Mouse (Mus musculus) forebrain, postnatal 0 days (tissue): ENCODE results near the gene Zfp607a. TPM values are rescaled to one million over a fixed set of nuclear protein-coding genes. Genes with fewer than 3 reads are reported as not detected.
"Not testable (repeated sequence)": the region's sequence is repeated elsewhere in the genome, so short reads cannot be mapped to it uniquely, and the experiment has no call there.

ENCODE experiments used
- ATAC-seq: fragments of 200-750 bp; cut with Nextera tagmentation; 2 replicates; pipeline ENCODE4 v1.8.0; 2017; ENCODE audit warnings: mild to moderate bottlenecking, moderate library complexity
- DNase-seq: peaks from one replicate; pipeline ENCODE4 v3.0.0-alpha.2; 2015
- H3K27ac ChIP-seq: fragments of 300-500 bp; sonication (generic); 2 replicates; pipeline ENCODE4 v1.5.1; 2014; ENCODE audit warnings: low read depth, mild to moderate bottlenecking, antibody characterized with exemption, low read length, moderate library complexity, mixed read lengths
- H3K27me3 ChIP-seq: fragments of 300-500 bp; sonication (generic); 2 replicates; pipeline ENCODE4 v1.6.1; 2014; ENCODE audit warnings: mild to moderate bottlenecking, low read length, mixed read lengths; ENCODE audit not compliant: insufficient read depth
- H3K36me3 ChIP-seq: fragments of 300-500 bp; sonication (generic); 2 replicates; pipeline ENCODE4 v1.6.1; 2014; ENCODE audit warnings: mild to moderate bottlenecking, moderate library complexity; ENCODE audit not compliant: insufficient read depth
- H3K4me1 ChIP-seq: fragments of 300-500 bp; sonication (generic); 2 replicates; pipeline ENCODE4 v1.6.1; 2014; ENCODE audit warnings: antibody characterized with exemption; ENCODE audit not compliant: insufficient read depth
- H3K4me2 ChIP-seq: fragments of 300-500 bp; sonication (generic); 2 replicates; pipeline ENCODE4 v1.6.1; 2014; ENCODE audit warnings: low read depth, mild to moderate bottlenecking, moderate library complexity
- H3K4me3 ChIP-seq: fragments of 300-500 bp; sonication (generic); 2 replicates; pipeline ENCODE4 v1.5.1; 2014; ENCODE audit warnings: low read depth, low read length, mixed read lengths
- H3K9ac ChIP-seq: fragments of 300-500 bp; sonication (generic); 2 replicates; pipeline ENCODE4 v1.6.1; 2014; ENCODE audit warnings: mild to moderate bottlenecking
- H3K9me3 ChIP-seq: fragments of 300-500 bp; sonication (generic); 2 replicates; pipeline ENCODE4 v1.6.1; 2016; ENCODE audit warnings: low read length
- CTCF ChIP-seq: sonication (generic); IDR thresholded peaks from 2 replicates; pipeline ENCODE4 v1.5.1; 2016; ENCODE audit warnings: antibody characterized with exemption, control low read depth, low read depth
- WGBS: fragments of 180-500 bp; shearing (Covaris S2); extraction: QIAGEN DNeasy Blood & Tissue Kit; methylation state at CpG from one replicate; pipeline ENCODE4 v1.1.7; 2014; 5-methylcytosine and 5-hydroxymethylcytosine counted together
- polyA plus RNA-seq: library from polyadenylated mRNA; unstranded; fragments of >200 nt; fragmentation: Nextera tagmentation; extraction: Ambion mirVana; gene quantifications from 2 replicates; pipeline ENCODE4 v1.2.1, GENCODE M21; 2015
- total RNA-seq: library from RNA; depleted of rRNA; stranded (reverse); fragments of >200 nt; gene quantifications from 2 replicates; pipeline ENCODE4 v1.2.3, GENCODE M21; 2014

Gene Zfp607a
- total and polyA plus RNA-seq, 2 experiments from 2014 or later = 0.68 to 2.8 TPM

GRCm38 (mm10) chr7:27840104-27840503, 17.2 kb upstream of the Zfp607a start:
- no peaks in the 10 kb centered on the region for H3K9me3 ChIP-seq
- ATAC-seq (no peak), DNase-seq (no peak)
- WGBS = 77% methylated on average over 6 of the region's 6 CpGs
- no peak overlapping the region for H3K9ac ChIP-seq
- H3K27me3 ChIP-seq = no peaks in the 10 kb centered on the region
- no peak for TF ChIP-seq CTCF
- H3K4me2 ChIP-seq = no peak overlapping the region
- no peak overlapping the region for H3K27ac ChIP-seq
- no peak overlapping the region for H3K4me3 ChIP-seq
- peaks cover 6% of the 10 kb centered on the region for H3K36me3 ChIP-seq
- H3K4me1 ChIP-seq = no peaks in the 10 kb centered on the region

- no peak for DNase-seq
- TF ChIP-seq CTCF = no peak
Measured at GRCm38 (mm10) chr7:27859301-27860251, 2.2 kb downstream of the Zfp607a start.

GRCm38 (mm10) chr7:27860396-27861235, 3.3 kb downstream of the Zfp607a start:
- peak overlapping the region; percentile 45; the same call in 1 of the 2 replicates for H3K27ac ChIP-seq
- no peaks in the 10 kb centered on the region for H3K4me1 ChIP-seq
- H3K9me3 ChIP-seq = no peaks in the 10 kb centered on the region
- H3K9ac ChIP-seq = peak overlapping the region; percentile 51
- peak; percentile 92 for ATAC-seq
- H3K4me2 ChIP-seq = peak overlapping the region; percentile 70
- WGBS = under 1% methylated on average over 22 of the region's 22 CpGs
- no peaks in the 10 kb centered on the region for H3K27me3 ChIP-seq
- TF ChIP-seq CTCF = no peak
- peaks cover 6% of the 10 kb centered on the region; the same call in 1 of the 2 replicates for H3K36me3 ChIP-seq
- DNase-seq = peak; percentile 66
- peak overlapping the region; percentile 57 for H3K4me3 ChIP-seq

More at GRCm38 (mm10) chr7:27859301-27860251, 2.2 kb downstream of the Zfp607a start:
- 18% methylated on average over 10 of the region's 10 CpGs for WGBS
- H3K9me3 ChIP-seq = no peaks in the 10 kb centered on the region
- H3K4me1 ChIP-seq = no peaks in the 10 kb centered on the region
- ATAC-seq = no peak; the same call in 1 of the 2 replicates
- no peak overlapping the region for H3K27ac ChIP-seq
- H3K4me2 ChIP-seq = peak overlapping the region; percentile 70
- peaks cover 6% of the 10 kb centered on the region; the same call in 1 of the 2 replicates for H3K36me3 ChIP-seq
- H3K4me3 ChIP-seq = peak overlapping the region; percentile 57
- no peaks in the 10 kb centered on the region for H3K27me3 ChIP-seq
- peak overlapping the region; percentile 51; the same call in 1 of the 2 replicates for H3K9ac ChIP-seq

- not testable (repeated sequence) for H3K36me3 ChIP-seq, H3K4me2 ChIP-seq
- WGBS = 86% methylated on average over 5 of the region's 5 CpGs
Measured at GRCm38 (mm10) chr7:27862578-27862977, 5.3 kb downstream of the Zfp607a start.

GRCm38 (mm10) chr7:27881721-27882120, 24.4 kb downstream of the Zfp607a start:
- Histone ChIP-seq H3K27ac (no peak overlapping the region), H3K4me3 (no peak overlapping the region), H3K9ac (no peak overlapping the region), H3K4me1 (no peaks in the 10 kb centered on the region), H3K4me2 (no peak overlapping the region), H3K36me3 (peaks cover 17% of the 10 kb centered on the region; the same call in 1 of the 2 replicates), H3K9me3 (no peaks in the 10 kb centered on the region), H3K27me3 (no peaks in the 10 kb centered on the region)
- TF ChIP-seq CTCF = no peak
- ATAC-seq (no peak), DNase-seq (no peak)
- WGBS = 94% methylated on average over 4 of the region's 4 CpGs

More at GRCm38 (mm10) chr7:27862578-27862977, 5.3 kb downstream of the Zfp607a start:
- H3K4me3 ChIP-seq, DNase-seq, H3K4me1 ChIP-seq, ATAC-seq, H3K27ac ChIP-seq, H3K9me3 ChIP-seq, H3K9ac ChIP-seq, H3K27me3 ChIP-seq: not testable (repeated sequence)

- Histone ChIP-seq H3K4me3 (no peak overlapping the region), H3K4me1 (no peaks in the 10 kb centered on the region), H3K4me2 (no peak overlapping the region), H3K27ac (no peak overlapping the region), H3K27me3 (no peaks in the 10 kb centered on the region), H3K9me3 (no peaks in the 10 kb centered on the region; the same call in 1 of the 2 replicates), H3K36me3 (peaks cover 3% of the 10 kb centered on the region), H3K9ac (no peak overlapping the region)
- ATAC-seq (no peak), DNase-seq (no peak)
- TF ChIP-seq CTCF = no peak
- WGBS = 94% methylated on average over 4 of the region's 4 CpGs
Measured at GRCm38 (mm10) chr7:27900601-27901000, 43.3 kb downstream of the Zfp607a start.
